Mouse (Mus musculus): ENCODE measurements around the gene Slc25a48. TPM values are rescaled to one million over a fixed set of nuclear protein-coding genes. Genes with fewer than 3 reads are reported as not detected.

Gene Slc25a48
- polyA plus RNA-seq, 1 experiment, result not detected

- TF ChIP-seq POLR2A (IDR thresholded peaks at IDR 0.05; ENCODE audit: insufficient read depth, low read depth, low read length), result no peak
- TF ChIP-seq CTCF (IDR thresholded peaks at IDR 0.05; ENCODE audit: insufficient read depth, low read depth, low read length), result no peak
- WGBS, result 88% methylated on average over 6 of the region's 6 CpGs
- no peak overlapping the region for H3K4me3 ChIP-seq (ENCODE audit: insufficient read depth, low read depth, low read length)
- no peaks in the 10 kb centered on the region for H3K4me1 ChIP-seq (ENCODE audit: control insufficient read depth, insufficient read depth, low read length)
- H3K27ac ChIP-seq (ENCODE audit: insufficient read depth, low read depth, low read length), result no peak overlapping the region
Observed at GRCm38 (mm10) chr13:56463750-56464149, 25.6 kb downstream of the Slc25a48 start.

DNA sequence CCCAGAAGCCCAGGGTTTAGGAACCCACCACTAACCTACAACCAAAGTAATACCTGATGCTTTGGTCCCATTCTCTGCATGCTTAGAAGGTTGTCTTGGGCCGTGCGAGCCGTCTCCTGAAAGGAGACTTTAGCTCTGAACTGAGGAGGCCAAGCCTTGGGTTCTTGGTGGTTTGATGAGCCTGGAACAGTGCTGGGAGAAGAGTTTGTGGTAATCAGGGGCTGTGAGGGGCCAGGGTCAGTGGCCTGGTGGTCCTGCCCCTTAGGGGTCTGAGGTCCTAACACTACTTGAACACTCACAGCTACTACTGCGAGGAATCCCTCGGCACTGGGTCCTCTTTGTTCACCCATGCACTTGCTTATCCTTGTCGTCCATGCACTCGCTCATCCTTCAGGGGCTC, 29.6 kb downstream of the Slc25a48 start:
- Histone ChIP-seq H3K4me1 (ENCODE audit: control insufficient read depth, insufficient read depth, low read length) (peaks cover 10% of the 10 kb centered on the region), H3K27ac (ENCODE audit: insufficient read depth, low read depth, low read length) (no peak overlapping the region), H3K4me3 (ENCODE audit: insufficient read depth, low read depth, low read length) (no peak overlapping the region)
- TF ChIP-seq POLR2A (IDR thresholded peaks at IDR 0.05; ENCODE audit: insufficient read depth, low read depth, low read length) (no peak), CTCF (IDR thresholded peaks at IDR 0.05; ENCODE audit: insufficient read depth, low read depth, low read length) (no peak)
- WGBS, result 94% methylated on average over 7 of the region's 7 CpGs

DNA sequence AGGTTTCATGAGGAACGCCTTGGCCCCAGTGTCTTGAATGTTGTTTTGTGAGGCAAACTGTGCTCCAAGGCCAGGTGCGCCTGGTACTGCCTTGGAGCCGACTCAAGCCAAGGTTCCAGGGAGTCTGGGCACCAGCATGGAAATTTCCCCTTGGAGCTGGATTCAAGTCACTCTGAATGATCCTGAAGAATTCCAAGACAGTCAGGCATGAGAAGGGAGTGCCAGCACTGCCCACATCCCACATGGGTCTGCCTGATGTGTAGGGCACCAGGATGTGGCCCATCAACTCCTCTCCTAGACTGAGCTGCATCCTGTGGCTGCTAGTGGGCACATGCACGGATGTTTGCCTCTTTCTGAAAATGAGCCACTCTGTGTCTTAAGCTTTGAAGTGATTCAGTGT, 30.4 kb downstream of the Slc25a48 start:
- WGBS, result 98% methylated on average over 4 of the region's 4 CpGs
- no peak overlapping the region for H3K4me3 ChIP-seq (ENCODE audit: insufficient read depth, low read depth, low read length)
- no peak for TF ChIP-seq POLR2A (IDR thresholded peaks at IDR 0.05; ENCODE audit: insufficient read depth, low read depth, low read length)
- TF ChIP-seq CTCF (IDR thresholded peaks at IDR 0.05; ENCODE audit: insufficient read depth, low read depth, low read length), result no peak
- peaks cover 10% of the 10 kb centered on the region for H3K4me1 ChIP-seq (ENCODE audit: control insufficient read depth, insufficient read depth, low read length)
- H3K27ac ChIP-seq (ENCODE audit: insufficient read depth, low read depth, low read length), result no peak overlapping the region

- 80% methylated on average over 6 of the region's 6 CpGs for WGBS
- TF ChIP-seq POLR2A (IDR thresholded peaks at IDR 0.05; ENCODE audit: insufficient read depth, low read depth, low read length) (no peak), CTCF (IDR thresholded peaks at IDR 0.05; ENCODE audit: insufficient read depth, low read depth, low read length) (no peak)
- H3K27ac ChIP-seq (ENCODE audit: insufficient read depth, low read depth, low read length), result no peak overlapping the region
- no peak overlapping the region for H3K4me3 ChIP-seq (ENCODE audit: insufficient read depth, low read depth, low read length)
- peaks cover 14% of the 10 kb centered on the region for H3K4me1 ChIP-seq (ENCODE audit: control insufficient read depth, insufficient read depth, low read length)
Observed at GRCm38 (mm10) chr13:56471211-56471610, 33.1 kb downstream of the Slc25a48 start.

- Histone ChIP-seq H3K4me3 (ENCODE audit: insufficient read depth, low read depth, low read length) (no peak overlapping the region), H3K4me1 (ENCODE audit: control insufficient read depth, insufficient read depth, low read length) (peaks cover 20% of the 10 kb centered on the region), H3K27ac (ENCODE audit: insufficient read depth, low read depth, low read length) (no peak overlapping the region)
- no peak for TF ChIP-seq CTCF (IDR thresholded peaks at IDR 0.05; ENCODE audit: insufficient read depth, low read depth, low read length)
- TF ChIP-seq POLR2A (IDR thresholded peaks at IDR 0.05; ENCODE audit: insufficient read depth, low read depth, low read length), result no peak
- WGBS, result 45% methylated on average over 9 of the region's 9 CpGs
Observed at GRCm38 (mm10) chr13:56471951-56472350, 33.8 kb downstream of the Slc25a48 start.

DNA sequence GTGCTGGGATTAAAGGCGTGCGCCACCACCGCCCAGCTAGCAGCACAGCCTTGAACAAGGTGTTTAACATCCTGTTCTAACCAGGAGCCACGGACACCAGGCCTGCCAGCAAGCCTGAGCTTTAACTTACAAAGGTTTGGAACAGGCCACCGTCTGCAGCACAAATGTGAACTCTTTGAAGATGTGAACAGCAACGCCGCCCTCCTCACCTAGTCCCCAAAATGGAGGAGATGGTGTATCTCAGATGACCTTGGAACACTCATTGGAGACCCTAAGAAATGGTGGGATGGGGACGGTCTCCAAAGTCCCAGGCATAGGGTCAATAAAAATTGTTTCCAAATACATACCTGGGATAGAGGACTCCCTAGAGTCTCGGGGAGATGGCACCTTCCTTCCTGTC, 34.5 kb downstream of the Slc25a48 start:
- TF ChIP-seq CTCF (IDR thresholded peaks at IDR 0.05; ENCODE audit: insufficient read depth, low read depth, low read length), result no peak
- TF ChIP-seq POLR2A (IDR thresholded peaks at IDR 0.05; ENCODE audit: insufficient read depth, low read depth, low read length), result no peak
- Histone ChIP-seq H3K4me3 (ENCODE audit: insufficient read depth, low read depth, low read length) (no peak overlapping the region), H3K27ac (ENCODE audit: insufficient read depth, low read depth, low read length) (no peak overlapping the region), H3K4me1 (ENCODE audit: control insufficient read depth, insufficient read depth, low read length) (peaks cover 21% of the 10 kb centered on the region)
- WGBS, result 96% methylated on average over 9 of the region's 9 CpGs

GRCm38 (mm10) chr13:56475363-56475762, 37.2 kb downstream of the Slc25a48 start:
- TF ChIP-seq POLR2A (IDR thresholded peaks at IDR 0.05; ENCODE audit: insufficient read depth, low read depth, low read length) (no peak), CTCF (IDR thresholded peaks at IDR 0.05; ENCODE audit: insufficient read depth, low read depth, low read length) (peak; percentile 28; the same call in 1 of the 2 replicates)
- no peak overlapping the region for H3K4me3 ChIP-seq (ENCODE audit: insufficient read depth, low read depth, low read length)
- no peak overlapping the region for H3K27ac ChIP-seq (ENCODE audit: insufficient read depth, low read depth, low read length)
- peaks cover 25% of the 10 kb centered on the region for H3K4me1 ChIP-seq (ENCODE audit: control insufficient read depth, insufficient read depth, low read length)
- 26% methylated on average over 4 of the region's 4 CpGs for WGBS

- no peak overlapping the region for H3K27ac ChIP-seq (ENCODE audit: insufficient read depth, low read depth, low read length)
Observed at GRCm38 (mm10) chr13:56476790-56477189, 38.6 kb downstream of the Slc25a48 start.

DNA sequence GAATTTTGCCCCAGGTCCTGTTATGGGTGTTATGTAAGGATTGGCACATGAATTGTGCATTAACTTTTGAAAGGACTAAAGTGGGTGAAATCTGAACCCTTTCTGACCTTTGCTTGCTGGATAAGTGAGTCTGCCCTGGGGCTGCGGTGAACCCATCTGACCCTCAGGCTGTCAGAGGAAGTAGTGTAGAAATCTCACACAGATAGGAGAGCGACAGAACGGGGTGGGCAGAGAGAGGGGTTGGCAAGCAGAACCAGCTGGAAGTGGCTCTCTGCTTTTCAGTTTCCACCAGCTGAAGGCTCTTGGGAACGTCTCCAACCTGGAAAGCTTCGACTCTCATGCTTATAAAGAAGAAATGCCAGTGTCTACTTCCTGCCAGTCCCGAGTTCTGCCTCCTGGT, 39.1 kb downstream of the Slc25a48 start:
- TF ChIP-seq CTCF (IDR thresholded peaks at IDR 0.05; ENCODE audit: insufficient read depth, low read depth, low read length) (no peak), POLR2A (IDR thresholded peaks at IDR 0.05; ENCODE audit: insufficient read depth, low read depth, low read length) (no peak)
- WGBS, result 22% methylated on average over 6 of the region's 6 CpGs
- Histone ChIP-seq H3K4me3 (ENCODE audit: insufficient read depth, low read depth, low read length) (no peak overlapping the region), H3K4me1 (ENCODE audit: control insufficient read depth, insufficient read depth, low read length) (peaks cover 14% of the 10 kb centered on the region), H3K27ac (ENCODE audit: insufficient read depth, low read depth, low read length) (no peak overlapping the region)

More at GRCm38 (mm10) chr13:56476790-56477189, 38.6 kb downstream of the Slc25a48 start:
- TF ChIP-seq CTCF (IDR thresholded peaks at IDR 0.05; ENCODE audit: insufficient read depth, low read depth, low read length) (no peak), POLR2A (IDR thresholded peaks at IDR 0.05; ENCODE audit: insufficient read depth, low read depth, low read length) (no peak)
- H3K4me1 ChIP-seq (ENCODE audit: control insufficient read depth, insufficient read depth, low read length), result peaks cover 18% of the 10 kb centered on the region
- H3K4me3 ChIP-seq (ENCODE audit: insufficient read depth, low read depth, low read length), result no peak overlapping the region
- 39% methylated on average over 5 of the region's 5 CpGs for WGBS

GRCm38 (mm10) chr13:56478027-56478426, 39.9 kb downstream of the Slc25a48 start:
- no peak for TF ChIP-seq CTCF (IDR thresholded peaks at IDR 0.05; ENCODE audit: insufficient read depth, low read depth, low read length)
- no peak overlapping the region for H3K4me3 ChIP-seq (ENCODE audit: insufficient read depth, low read depth, low read length)
- 87% methylated on average over 6 of the region's 6 CpGs for WGBS
- peaks cover 14% of the 10 kb centered on the region for H3K4me1 ChIP-seq (ENCODE audit: control insufficient read depth, insufficient read depth, low read length)
- H3K27ac ChIP-seq (ENCODE audit: insufficient read depth, low read depth, low read length), result no peak overlapping the region
